Mouse (Mus musculus): ENCODE measurements around the gene Was.
"Not testable (repeated sequence)": the region's sequence is repeated elsewhere in the genome, so short reads cannot be mapped to it uniquely, and the experiment has no call there.

DNA sequence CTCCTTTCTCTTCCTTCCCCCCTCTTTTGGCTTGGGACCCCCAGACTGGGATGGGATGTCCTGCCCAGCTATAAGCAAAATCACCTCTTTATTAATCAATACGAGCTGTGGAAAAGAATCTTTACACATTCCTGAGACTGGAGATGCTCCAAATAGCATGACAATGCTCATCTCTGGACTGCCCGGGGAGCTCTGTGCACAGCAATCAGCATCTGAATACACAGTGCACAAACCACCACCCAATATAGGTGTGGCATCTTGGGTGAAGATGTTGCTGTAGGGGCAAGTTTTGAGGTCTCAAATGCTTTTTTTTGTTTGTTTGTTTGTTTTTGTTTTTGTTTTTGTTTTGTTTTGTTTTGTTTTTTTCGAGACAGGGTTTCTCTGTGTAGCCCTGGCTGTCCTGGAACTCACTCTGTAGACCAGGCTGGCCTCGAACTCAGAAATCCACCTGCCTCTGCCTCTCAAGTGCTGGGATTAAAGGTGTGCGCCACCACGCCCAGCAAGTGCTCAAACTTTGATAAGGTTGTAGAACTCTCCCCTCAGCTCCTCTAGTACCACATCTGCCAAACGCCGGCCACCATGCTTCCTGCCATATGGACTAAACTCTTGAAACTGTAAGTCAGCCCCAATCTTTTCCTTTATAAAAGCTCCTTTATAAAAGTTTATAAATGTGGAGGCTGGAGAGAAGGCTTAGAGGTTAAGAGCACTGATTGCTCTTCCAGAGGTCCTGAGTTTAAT lies 39.1 kb downstream of the Was start:
- TF ChIP-seq CTCF (IDR thresholded peaks at IDR 0.05; ENCODE audit: extremely low read depth, insufficient read depth, insufficient read length, insufficient replicate concordance); POLR2A (IDR thresholded peaks at IDR 0.05; ENCODE audit: low read depth, low read length): not testable (repeated sequence)
